Mouse (Mus musculus) stomach, embryonic 16.5 days (tissue): Measurements from ENCODE around the gene Aunip. TPM values are rescaled to one million over a fixed set of nuclear protein-coding genes. Genes with fewer than 3 reads are reported as not detected.
"Not testable (repeated sequence)": the region's sequence is repeated elsewhere in the genome, so short reads cannot be mapped to it uniquely, and the experiment has no call there.

Experiments used
- ATAC-seq: fragments of 200-750 bp; cut with Nextera tagmentation; 2 replicates; pipeline ENCODE4 v1.8.0; 2017; ENCODE audit warnings: moderate number of reproducible peaks, moderate TSS enrichment; ENCODE audit not compliant: insufficient read depth, low FRiP score
- H3K27ac ChIP-seq: fragments of 300-500 bp; sonication (generic); 2 replicates; pipeline ENCODE4 v1.5.1; 2014; ENCODE audit warnings: low read length
- H3K27me3 ChIP-seq: fragments of 300-500 bp; sonication (generic); 2 replicates; pipeline ENCODE4 v1.6.1; 2014; ENCODE audit warnings: low read length, control low read depth, mixed read lengths; ENCODE audit not compliant: control insufficient read depth, insufficient read depth
- H3K36me3 ChIP-seq: fragments of 300-500 bp; sonication (generic); 2 replicates; pipeline ENCODE4 v1.6.1; 2014; ENCODE audit warnings: low read length; ENCODE audit not compliant: control insufficient read depth, insufficient read depth
- H3K4me1 ChIP-seq: fragments of 300-500 bp; sonication (generic); 2 replicates; pipeline ENCODE4 v1.6.1; 2014; ENCODE audit warnings: low read length, control low read depth, mixed read lengths; ENCODE audit not compliant: control insufficient read depth, insufficient read depth
- H3K4me2 ChIP-seq: fragments of 300-500 bp; sonication (generic); 2 replicates; pipeline ENCODE4 v1.6.1; 2014; ENCODE audit warnings: low read depth, low read length, mixed read lengths
- H3K4me3 ChIP-seq: fragments of 300-500 bp; sonication (generic); replicated peaks from 2 replicates; pipeline ENCODE4 v1.5.1; 2014; ENCODE audit warnings: mild to moderate bottlenecking, low read length
- H3K9ac ChIP-seq: fragments of 300-500 bp; sonication (generic); 2 replicates; pipeline ENCODE4 v1.6.1; 2014; ENCODE audit warnings: low read length
- H3K9me3 ChIP-seq: fragments of 300-500 bp; sonication (generic); replicated peaks from 2 replicates; pipeline ENCODE4 v1.6.1; 2016; ENCODE audit warnings: low read length, control low read depth; ENCODE audit not compliant: control insufficient read depth
- WGBS: fragments of 180-500 bp; shearing (Covaris S2); extraction: QIAGEN DNeasy Blood & Tissue Kit; methylation state at CpG from one replicate; pipeline ENCODE4 v1.1.7; 2014; 5-methylcytosine and 5-hydroxymethylcytosine counted together
- polyA plus RNA-seq: library from polyadenylated mRNA; unstranded; fragments of >200 nt; fragmentation: Nextera tagmentation; extraction: Ambion mirVana; gene quantifications from 2 replicates; pipeline ENCODE4 v1.2.1, GENCODE M21; 2015

Gene Aunip
- polyA plus RNA-seq, 1 experiment from 2014 or later, result 11.8 TPM

GRCm38 (mm10) chr4:134494780-134495545 lies 15.8 kb upstream of the Aunip start:
- Histone ChIP-seq H3K4me2 (no peak overlapping the region), H3K9ac (no peak overlapping the region), H3K27ac (peak overlapping the region; percentile 67), H3K36me3 (no peaks in the 10 kb centered on the region), H3K9me3 (no peaks in the 10 kb centered on the region), H3K4me3 (no peak overlapping the region), H3K4me1 (peaks cover 15% of the 10 kb centered on the region), H3K27me3 (no peaks in the 10 kb centered on the region)
- ATAC-seq, result peak; percentile 51
- 59% methylated on average over 16 of the region's 16 CpGs for WGBS

- peak overlapping the region; percentile 67; the same call in 1 of the 2 replicates for H3K27ac ChIP-seq
- H3K36me3 ChIP-seq, result no peaks in the 10 kb centered on the region
- H3K4me3 ChIP-seq, result no peak overlapping the region
Observed at GRCm38 (mm10) chr4:134495546-134495923, 15.3 kb upstream of the Aunip start.

GRCm38 (mm10) chr4:134496595-134497210 lies 14.1 kb upstream of the Aunip start, which contains the start of gene Paqr7:
Paqr7 (plus strand) TSS chr4:134496697.
- Histone ChIP-seq H3K9me3 (no peaks in the 10 kb centered on the region), H3K4me1 (peaks cover 15% of the 10 kb centered on the region), H3K36me3 (no peaks in the 10 kb centered on the region), H3K4me3 (peak within 1 kb of the TSS; percentile 62), H3K9ac (peak within 1 kb of the TSS; percentile 80), H3K4me2 (peak within 1 kb of the TSS; percentile 98), H3K27me3 (no peaks in the 10 kb centered on the region), H3K27ac (peak within 1 kb of the TSS; percentile 73)
- peak; percentile 78 for ATAC-seq
- WGBS, result 4% methylated on average over 35 of the region's 35 CpGs

More at GRCm38 (mm10) chr4:134495546-134495923, 15.3 kb upstream of the Aunip start:
- ATAC-seq, result no peak
- no peak overlapping the region for H3K4me2 ChIP-seq
- WGBS, result 64% methylated on average over 5 of the region's 5 CpGs
- no peaks in the 10 kb centered on the region for H3K9me3 ChIP-seq
- no peak overlapping the region for H3K9ac ChIP-seq
- peaks cover 15% of the 10 kb centered on the region for H3K4me1 ChIP-seq
- no peaks in the 10 kb centered on the region for H3K27me3 ChIP-seq

- Histone ChIP-seq H3K9ac (peak overlapping the region; percentile 80), H3K4me3 (peak overlapping the region; percentile 62), H3K27ac (peak overlapping the region; percentile 73; the same call in 1 of the 2 replicates), H3K4me2 (peak overlapping the region; percentile 98), H3K4me1 (peaks cover 15% of the 10 kb centered on the region), H3K27me3 (no peaks in the 10 kb centered on the region), H3K9me3 (no peaks in the 10 kb centered on the region), H3K36me3 (no peaks in the 10 kb centered on the region)
- peak; percentile 48 for ATAC-seq
- WGBS, result 14% methylated on average over 6 of the region's 6 CpGs
Observed at GRCm38 (mm10) chr4:134497223-134497622, 13.6 kb upstream of the Aunip start.

- no peaks in the 10 kb centered on the region for H3K9me3 ChIP-seq
- H3K36me3 ChIP-seq, result no peaks in the 10 kb centered on the region
- no peaks in the 10 kb centered on the region for H3K27me3 ChIP-seq
- no peak overlapping the region for H3K9ac ChIP-seq
- ATAC-seq, result no peak
- 61% methylated on average over 12 of the region's 12 CpGs for WGBS
- H3K4me2 ChIP-seq, result peak overlapping the region; percentile 98
- peaks cover 15% of the 10 kb centered on the region for H3K4me1 ChIP-seq
- H3K4me3 ChIP-seq, result peak overlapping the region; percentile 62; the same call in 1 of the 2 replicates
- peak overlapping the region; percentile 48 for H3K27ac ChIP-seq
Observed at GRCm38 (mm10) chr4:134497986-134498731, 12.6 kb upstream of the Aunip start.

GRCm38 (mm10) chr4:134498983-134499382 lies 11.8 kb upstream of the Aunip start:
- H3K36me3 ChIP-seq, H3K27me3 ChIP-seq, H3K4me3 ChIP-seq, ATAC-seq, H3K9me3 ChIP-seq, H3K9ac ChIP-seq, H3K4me2 ChIP-seq, H3K27ac ChIP-seq: not testable (repeated sequence)
- H3K4me1 ChIP-seq, result peaks cover 15% of the 10 kb centered on the region
- 77% methylated on average over 6 of the region's 6 CpGs for WGBS

- no peak for ATAC-seq
- Histone ChIP-seq H3K4me1 (peaks cover 7% of the 10 kb centered on the region), H3K9me3 (peaks cover 3% of the 10 kb centered on the region; the same call in 1 of the 2 replicates), H3K27me3 (no peaks in the 10 kb centered on the region), H3K36me3 (no peaks in the 10 kb centered on the region), H3K9ac (no peak overlapping the region), H3K4me2 (no peak overlapping the region), H3K4me3 (no peak overlapping the region), H3K27ac (no peak overlapping the region)
- WGBS, result 88% methylated on average over 6 of the region's 6 CpGs
Observed at GRCm38 (mm10) chr4:134501095-134501494, 9.7 kb upstream of the Aunip start.

GRCm38 (mm10) chr4:134503686-134504357 lies 7.0 kb upstream of the Aunip start:
- Histone ChIP-seq H3K9me3 (peaks cover 3% of the 10 kb centered on the region; the same call in 1 of the 2 replicates), H3K36me3 (no peaks in the 10 kb centered on the region), H3K27me3 (no peaks in the 10 kb centered on the region), H3K4me2 (no peak overlapping the region), H3K4me1 (no peaks in the 10 kb centered on the region), H3K4me3 (no peak overlapping the region), H3K27ac (no peak overlapping the region), H3K9ac (no peak overlapping the region)
- ATAC-seq, result no peak
- WGBS, result 66% methylated on average over 4 of the region's 4 CpGs
